Mouse (Mus musculus) frontal cortex, postnatal 14 days (tissue): ENCODE measurements at regions not wholly inside any gene's neighbourhood (a gene's known extent, or its start where the extent isn't known, plus 50 kb on each side); places are given as distances from the start of the nearest gene placed in this dataset.

Experiments
- DNase-seq, 2 experiments: peaks; one replicate each; pipeline ENCODE4 v3.0.0; 2022; ENCODE audit warnings: low spot score in 2 of 2

- no peak for DNase-seq
Observed at GRCm38 (mm10) chr14:107727234-107727633, 1186.7 kb downstream of the Slitrk1 start.

DNA sequence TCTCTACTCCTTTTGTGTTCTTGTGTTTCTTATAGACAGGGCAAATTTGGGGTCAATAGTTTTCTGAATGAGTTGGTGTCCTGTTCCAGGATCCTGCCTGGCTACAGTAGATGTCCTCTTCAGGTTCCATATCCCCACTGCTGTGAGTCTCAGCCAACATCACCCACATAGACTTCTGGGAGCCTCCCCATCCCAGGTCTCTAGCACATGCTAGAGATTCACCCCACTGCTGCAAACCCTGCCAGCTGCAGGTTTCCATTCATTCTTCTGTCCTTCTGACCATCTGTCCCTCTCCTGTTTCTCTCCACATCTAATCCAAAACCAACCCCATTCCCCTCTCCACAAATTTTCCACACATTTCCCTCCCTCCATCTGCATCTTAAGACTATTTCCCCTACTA lies 1225.6 kb downstream of the Slitrk1 start:
- no peak for DNase-seq

DNA sequence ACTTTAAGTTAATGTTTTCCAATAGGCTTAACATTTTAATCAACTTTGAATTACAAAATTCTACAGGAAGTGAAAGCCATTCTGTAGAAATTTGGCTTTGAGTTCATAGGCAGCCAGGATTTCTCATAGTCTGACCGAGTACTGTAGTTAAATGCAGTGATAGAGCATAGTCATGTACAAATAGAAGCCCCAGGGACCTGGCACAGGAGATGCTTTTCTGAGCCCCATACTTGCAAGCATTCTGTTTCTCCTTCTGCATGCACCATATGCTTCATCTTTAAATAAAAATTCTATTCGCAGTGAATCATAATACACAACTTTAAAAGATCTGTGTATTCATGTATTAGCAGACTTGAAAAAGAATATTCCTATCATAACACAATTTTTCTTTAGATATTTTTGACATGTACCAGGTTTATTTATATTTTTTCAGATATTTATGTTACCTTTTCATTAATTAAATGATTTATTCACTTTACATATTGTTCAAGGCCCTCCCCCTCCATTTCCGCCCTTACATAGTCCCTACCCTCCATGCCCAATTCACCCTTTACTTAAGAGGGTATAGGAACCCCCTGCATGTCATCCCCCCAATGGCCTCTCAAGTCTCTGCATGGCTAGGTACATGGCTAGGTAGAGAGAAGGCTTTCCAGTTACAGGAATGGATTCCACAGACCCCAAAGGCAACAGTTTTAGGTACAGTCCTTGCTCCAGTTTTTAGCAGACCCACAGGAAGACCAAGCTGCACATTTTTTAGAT lies 1226.5 kb downstream of the Slitrk1 start:
- DNase-seq, result peak in 1 of 2 experiments; percentile 10

DNA sequence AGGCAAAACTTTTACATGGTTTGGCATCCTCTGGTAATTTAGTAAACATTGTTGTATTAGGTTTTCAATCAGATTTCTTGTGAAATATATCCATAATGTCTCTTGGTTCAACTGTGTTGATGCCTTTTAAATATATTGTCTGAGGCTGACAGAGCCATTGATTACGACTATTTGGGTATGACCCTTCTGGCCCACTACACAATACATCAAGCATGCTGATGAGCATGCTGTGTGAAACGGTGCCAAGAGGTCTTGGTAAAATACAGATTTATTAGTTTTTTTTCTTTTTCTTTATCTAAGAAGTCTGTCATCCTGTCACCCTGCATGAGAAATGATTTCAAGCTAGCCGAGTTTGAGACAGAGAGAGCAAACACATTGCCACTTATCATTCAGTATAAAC lies 1257.4 kb downstream of the Slitrk1 start:
- no peak for DNase-seq

DNA sequence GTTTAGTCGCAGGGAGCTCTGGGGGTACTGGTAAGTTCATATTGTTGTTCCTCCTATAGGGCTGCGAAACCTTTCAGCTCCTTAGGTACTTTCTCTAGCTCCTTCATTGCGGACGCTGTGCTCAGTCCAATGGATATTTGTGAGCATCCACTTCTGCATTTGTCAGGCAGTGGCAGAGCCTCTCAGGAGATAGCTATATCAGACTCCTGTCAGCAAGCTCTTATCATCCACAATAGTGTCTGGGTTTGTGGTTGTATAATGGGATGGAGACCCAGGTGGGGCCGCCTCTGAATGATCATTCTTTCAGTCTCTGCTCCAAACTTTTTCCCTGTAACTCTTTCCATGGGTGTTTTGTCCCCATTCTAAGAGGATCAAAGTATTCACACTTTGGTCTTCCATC lies 1298.5 kb downstream of the Slitrk1 start:
- no peak for DNase-seq

DNA sequence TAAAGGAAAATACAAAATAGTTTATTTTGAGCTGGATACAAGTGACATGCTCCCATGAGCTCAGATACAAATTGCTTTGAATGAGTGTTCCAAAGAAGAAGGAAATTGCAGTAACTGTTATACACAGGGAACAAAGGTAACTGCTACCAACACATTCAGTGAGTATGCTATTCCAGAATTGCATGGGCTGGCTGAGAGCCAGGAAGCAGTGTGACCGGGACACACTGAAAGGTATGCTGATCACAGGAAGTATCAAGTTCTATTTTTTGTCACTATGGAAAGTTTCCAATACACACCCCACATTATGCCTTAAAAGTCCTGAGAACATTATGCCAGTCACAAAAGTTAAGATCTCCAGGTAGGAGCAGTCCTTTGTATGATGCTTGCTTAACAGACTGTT lies 1299.6 kb downstream of the Slitrk1 start:
- no peak for DNase-seq

- DNase-seq, result no peak
Observed at GRCm38 (mm10) chr14:107603198-107603597, 1310.8 kb downstream of the Slitrk1 start.

DNA sequence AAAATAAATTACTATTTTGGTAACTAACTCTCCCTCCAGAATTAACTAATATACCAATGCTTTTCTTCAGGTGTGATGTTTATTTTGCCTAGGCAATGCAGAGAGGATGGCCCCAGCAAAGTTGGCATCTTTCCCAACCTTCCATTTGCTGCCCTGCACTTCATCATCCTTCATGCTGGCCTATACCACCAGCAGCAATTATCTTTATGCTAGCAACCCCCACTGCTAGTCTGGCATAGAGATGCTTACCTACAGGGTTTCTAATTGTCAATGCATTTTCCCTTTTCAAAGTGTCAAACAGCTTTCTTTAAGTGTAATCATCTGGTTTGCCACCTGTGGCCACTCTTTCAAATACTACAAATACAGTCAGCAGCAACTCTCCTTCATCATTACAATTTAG lies 1327.2 kb downstream of the Slitrk1 start:
- no peak for DNase-seq

GRCm38 (mm10) chr14:107584252-107584651 lies 1329.7 kb downstream of the Slitrk1 start:
- no peak for DNase-seq

DNA sequence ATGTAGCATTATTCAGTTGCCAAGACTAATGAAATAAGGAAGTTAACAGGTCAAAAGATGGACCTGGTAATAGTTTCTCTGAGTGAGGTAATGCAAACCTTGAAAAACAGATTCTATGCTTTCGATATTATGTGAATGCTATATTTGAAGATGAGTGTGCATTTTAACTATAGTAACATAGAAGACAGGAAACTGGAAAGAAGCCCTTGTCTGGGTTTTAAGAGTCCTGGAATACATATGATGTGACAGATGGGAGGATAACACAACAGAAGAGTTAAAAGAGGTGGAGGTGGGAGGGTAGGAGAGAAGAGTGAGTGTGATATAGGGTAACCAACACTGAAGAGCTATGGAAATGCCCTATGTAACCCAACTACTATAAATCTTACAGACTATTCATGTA lies 1343.3 kb downstream of the Slitrk1 start:
- DNase-seq, result no peak

GRCm38 (mm10) chr14:107568496-107568895 lies 1345.5 kb downstream of the Slitrk1 start:
- no peak for DNase-seq
